Mouse (Mus musculus) liver, embryonic 13.5 days (tissue): Measurements from ENCODE around the gene Zbtb24. TPM values are rescaled to one million over a fixed set of nuclear protein-coding genes. Genes with fewer than 3 reads are reported as not detected.
"Not testable (repeated sequence)": the region's sequence is repeated elsewhere in the genome, so short reads cannot be mapped to it uniquely, and the experiment has no call there.

ENCODE experiments used
- ATAC-seq: fragments of 200-750 bp; cut with Nextera tagmentation; 2 replicates; pipeline ENCODE4 v1.8.0; 2017; ENCODE audit warnings: low read depth, mild to moderate bottlenecking, moderate number of reproducible peaks, moderate library complexity
- DNase-seq: peaks from one replicate; pipeline ENCODE4 v3.0.0; 2022
- H3K27ac ChIP-seq: fragments of 300-500 bp; sonication (generic); 2 replicates; pipeline ENCODE4 v1.5.1; 2015; ENCODE audit warnings: moderate library complexity, mild to moderate bottlenecking, inconsistent platforms
- H3K27me3 ChIP-seq: fragments of 300-500 bp; sonication (generic); 2 replicates; pipeline ENCODE4 v1.6.1; 2015; ENCODE audit warnings: mild to moderate bottlenecking, inconsistent platforms
- H3K36me3 ChIP-seq: fragments of 300-500 bp; sonication (generic); 2 replicates; pipeline ENCODE4 v1.6.1; 2015; ENCODE audit warnings: mild to moderate bottlenecking, inconsistent platforms
- H3K4me1 ChIP-seq: fragments of 300-500 bp; sonication (generic); replicated peaks from 2 replicates; pipeline ENCODE4 v1.6.1; 2015; ENCODE audit warnings: inconsistent platforms
- H3K4me2 ChIP-seq: fragments of 300-500 bp; sonication (generic); 2 replicates; pipeline ENCODE4 v1.6.1; 2015; ENCODE audit warnings: inconsistent platforms, mild to moderate bottlenecking, moderate library complexity
- H3K4me3 ChIP-seq: fragments of 300-500 bp; sonication (generic); replicated peaks from 2 replicates; pipeline ENCODE4 v1.5.1; 2015; ENCODE audit warnings: mild to moderate bottlenecking, inconsistent platforms
- H3K9ac ChIP-seq: fragments of 300-500 bp; sonication (generic); 2 replicates; pipeline ENCODE4 v1.6.1; 2015; ENCODE audit warnings: mild to moderate bottlenecking, inconsistent platforms
- H3K9me3 ChIP-seq: fragments of 300-500 bp; sonication (generic); replicated peaks from 2 replicates; pipeline ENCODE4 v1.6.1; 2016; ENCODE audit warnings: inconsistent platforms
- WGBS: fragments of 180-500 bp; shearing (Covaris S2); methylation state at CpG from one replicate; pipeline ENCODE4 v1.1.7; 2015; ENCODE audit not compliant: insufficient replicate concordance; 5-methylcytosine and 5-hydroxymethylcytosine counted together
- polyA plus RNA-seq: library from polyadenylated mRNA; unstranded; fragments of >200 nt; fragmentation: Nextera tagmentation; extraction: Ambion mirVana; gene quantifications from 2 replicates; pipeline ENCODE4 v1.2.1, GENCODE M21; 2015

The Zbtb24 gene
- polyA plus RNA-seq: 5.2 and 5.7 TPM in 2 replicates

GRCm38 (mm10) chr10:41450137-41450670 lies at the start of gene Zbtb24:
TSS of gene Zbtb24 (plus strand) at chr10:41450383.
- Histone ChIP-seq H3K36me3 (peaks cover 17% of the 10 kb centered on the region), H3K27ac (peak within 1 kb of the TSS; percentile 83), H3K27me3 (0 out of 2 replicates have a peak, but pooled peaks cover 4% of the 10 kb centered on the region), H3K4me3 (peak within 1 kb of the TSS; percentile 95), H3K9ac (peak within 1 kb of the TSS; percentile 89), H3K4me1 (peaks cover 47% of the 10 kb centered on the region), H3K4me2 (peak within 1 kb of the TSS; percentile 85), H3K9me3 (no peaks in the 10 kb centered on the region)
- under 1% methylated on average over 49 of the region's 49 CpGs for WGBS
- peak; percentile 95 for DNase-seq
- ATAC-seq: peak; percentile 94

DNA sequence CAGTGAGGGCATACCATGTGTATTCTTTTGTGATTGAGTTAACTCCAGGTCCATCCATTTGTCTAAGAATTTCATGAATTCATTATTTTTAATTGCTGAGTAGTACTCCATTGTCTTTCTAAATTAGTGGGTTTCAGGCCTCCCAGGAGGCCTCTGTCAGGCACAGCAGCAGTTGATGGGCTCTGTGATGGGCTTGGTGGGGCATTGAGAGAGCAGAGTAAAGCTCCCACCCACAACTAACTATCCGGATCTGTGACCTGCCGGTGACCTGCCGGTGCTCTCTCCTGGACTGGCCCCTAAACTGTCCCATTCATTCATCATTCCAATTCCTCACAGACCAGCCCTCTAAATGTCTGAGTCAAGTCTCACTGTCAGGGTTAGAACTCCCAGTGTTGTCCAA lies 49.1 kb upstream of the Zbtb24 start:
- DNase-seq (no peak), ATAC-seq (no peak)
- WGBS: 86% methylated on average over 3 of the region's 3 CpGs
- Histone ChIP-seq H3K4me2 (no peak overlapping the region), H3K4me1 (no peaks in the 10 kb centered on the region), H3K9me3 (no peaks in the 10 kb centered on the region), H3K27ac (no peak overlapping the region), H3K27me3 (no peaks in the 10 kb centered on the region), H3K36me3 (no peaks in the 10 kb centered on the region), H3K9ac (no peak overlapping the region), H3K4me3 (no peak overlapping the region)

- Histone ChIP-seq H3K27me3 (no peaks in the 10 kb centered on the region), H3K4me2 (no peak overlapping the region), H3K27ac (no peak overlapping the region), H3K4me3 (no peak overlapping the region), H3K4me1 (no peaks in the 10 kb centered on the region), H3K9ac (no peak overlapping the region), H3K9me3 (no peaks in the 10 kb centered on the region), H3K36me3 (no peaks in the 10 kb centered on the region)
- 56% methylated on average over 2 of the region's 2 CpGs for WGBS
- ATAC-seq (no peak), DNase-seq (no peak)
Measured at GRCm38 (mm10) chr10:41403364-41403763, 46.8 kb upstream of the Zbtb24 start.

GRCm38 (mm10) chr10:41403893-41404612 lies 46.1 kb upstream of the Zbtb24 start:
- Histone ChIP-seq H3K27ac (no peak overlapping the region), H3K4me3 (no peak overlapping the region), H3K4me1 (no peaks in the 10 kb centered on the region), H3K9me3 (no peaks in the 10 kb centered on the region), H3K36me3 (no peaks in the 10 kb centered on the region), H3K4me2 (no peak overlapping the region), H3K9ac (no peak overlapping the region), H3K27me3 (no peaks in the 10 kb centered on the region)
- ATAC-seq: no peak
- 40% methylated on average over 3 of the region's 3 CpGs for WGBS
- no peak for DNase-seq

DNA sequence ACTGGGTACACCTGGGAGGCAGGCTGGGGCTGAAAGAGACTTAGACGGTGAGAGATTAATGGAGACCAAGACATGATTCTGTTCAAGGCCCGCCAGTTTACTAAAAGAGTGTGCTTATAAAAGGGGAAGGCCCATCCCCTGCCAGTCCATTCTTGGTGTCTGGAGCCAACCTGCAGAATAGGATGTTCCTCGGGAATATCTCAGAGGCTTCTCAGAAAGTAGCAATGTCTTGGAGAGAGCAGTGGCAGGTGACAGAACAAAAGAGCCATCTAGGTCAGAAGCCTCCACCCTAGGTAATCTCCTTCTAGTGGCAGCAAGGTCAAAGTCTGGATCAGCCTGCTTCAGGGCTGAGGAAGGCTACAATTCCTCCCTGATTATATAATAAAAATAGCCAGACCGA lies 40.0 kb upstream of the Zbtb24 start:
- WGBS: 74% methylated on average over 4 of the region's 4 CpGs
- DNase-seq, H3K4me2 ChIP-seq, H3K4me3 ChIP-seq, ATAC-seq, H3K4me1 ChIP-seq, H3K9ac ChIP-seq, H3K27ac ChIP-seq, H3K27me3 ChIP-seq, H3K36me3 ChIP-seq, H3K9me3 ChIP-seq: not testable (repeated sequence)

- H3K9me3 ChIP-seq, H3K27ac ChIP-seq: not testable (repeated sequence)
Measured at GRCm38 (mm10) chr10:41410821-41411220, 39.4 kb upstream of the Zbtb24 start.

GRCm38 (mm10) chr10:41413471-41413870 lies 36.7 kb upstream of the Zbtb24 start:
- H3K27me3 ChIP-seq, H3K36me3 ChIP-seq, H3K4me1 ChIP-seq, H3K4me2 ChIP-seq, H3K27ac ChIP-seq, H3K9ac ChIP-seq, ATAC-seq, DNase-seq, H3K9me3 ChIP-seq, H3K4me3 ChIP-seq: not testable (repeated sequence)
- 63% methylated on average over 1 of the region's 1 CpGs for WGBS

More at GRCm38 (mm10) chr10:41410821-41411220, 39.4 kb upstream of the Zbtb24 start:
- H3K4me1 ChIP-seq, H3K4me3 ChIP-seq, DNase-seq, ATAC-seq, H3K9ac ChIP-seq, H3K27me3 ChIP-seq, H3K4me2 ChIP-seq, H3K36me3 ChIP-seq: not testable (repeated sequence)
- 96% methylated on average over 1 of the region's 1 CpGs for WGBS

DNA sequence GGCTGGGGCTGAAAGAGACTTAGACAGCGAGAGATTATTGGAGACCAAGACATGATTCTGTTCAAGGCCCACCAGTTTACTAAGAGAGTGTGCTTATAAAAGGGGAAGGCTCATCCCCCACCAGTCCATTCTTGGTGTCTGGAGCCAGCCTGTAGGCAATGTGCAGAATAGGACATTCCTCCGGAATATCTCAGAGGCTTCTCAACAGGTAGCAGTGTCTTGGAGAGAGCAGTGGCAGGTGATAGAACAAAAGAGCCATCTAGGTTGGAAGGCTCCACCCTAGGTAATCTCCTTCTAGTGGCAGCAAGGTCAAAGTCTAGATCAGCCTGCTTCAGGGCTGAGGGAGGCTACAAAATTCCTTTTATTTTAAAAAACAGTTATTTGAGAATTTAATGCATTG lies 34.8 kb upstream of the Zbtb24 start:
- ATAC-seq, H3K9ac ChIP-seq, H3K4me1 ChIP-seq, H3K9me3 ChIP-seq, H3K27ac ChIP-seq, H3K4me2 ChIP-seq, H3K27me3 ChIP-seq, H3K36me3 ChIP-seq, DNase-seq, H3K4me3 ChIP-seq: not testable (repeated sequence)
- 64% methylated on average over 2 of the region's 2 CpGs for WGBS

- no peak for DNase-seq
- Histone ChIP-seq H3K9me3 (no peaks in the 10 kb centered on the region), H3K4me1 (no peaks in the 10 kb centered on the region), H3K9ac (no peak overlapping the region), H3K27me3 (no peaks in the 10 kb centered on the region), H3K36me3 (no peaks in the 10 kb centered on the region), H3K4me3 (no peak overlapping the region), H3K4me2 (no peak overlapping the region), H3K27ac (no peak overlapping the region)
- no peak for ATAC-seq
- WGBS: 57% methylated on average over 9 of the region's 9 CpGs
Measured at GRCm38 (mm10) chr10:41420496-41421200, 29.5 kb upstream of the Zbtb24 start.

GRCm38 (mm10) chr10:41423681-41424080 lies 26.5 kb upstream of the Zbtb24 start:
- 78% methylated on average over 2 of the region's 2 CpGs for WGBS
- Histone ChIP-seq H3K9me3 (no peaks in the 10 kb centered on the region), H3K4me2 (no peak overlapping the region), H3K36me3 (no peaks in the 10 kb centered on the region), H3K9ac (no peak overlapping the region), H3K27me3 (no peaks in the 10 kb centered on the region), H3K4me1 (no peaks in the 10 kb centered on the region), H3K27ac (no peak overlapping the region), H3K4me3 (no peak overlapping the region)
- DNase-seq (no peak), ATAC-seq (no peak)

GRCm38 (mm10) chr10:41426368-41426767 lies 23.8 kb upstream of the Zbtb24 start:
- Histone ChIP-seq H3K4me2 (no peak overlapping the region), H3K27ac (no peak overlapping the region), H3K9me3 (no peaks in the 10 kb centered on the region), H3K36me3 (no peaks in the 10 kb centered on the region), H3K4me1 (no peaks in the 10 kb centered on the region), H3K27me3 (no peaks in the 10 kb centered on the region), H3K4me3 (no peak overlapping the region), H3K9ac (no peak overlapping the region)
- no peak for DNase-seq
- 42% methylated on average over 6 of the region's 6 CpGs for WGBS
- ATAC-seq: no peak
